Mouse (Mus musculus) heart, postnatal 0 days (tissue): Measurements from ENCODE around the gene Vmn1r219. TPM values are rescaled to one million over a fixed set of nuclear protein-coding genes. Genes with fewer than 3 reads are reported as not detected.
"Not testable (repeated sequence)": the region's sequence is repeated elsewhere in the genome, so short reads cannot be mapped to it uniquely, and the experiment has no call there.

Experiments
- ATAC-seq: fragments of 200-750 bp; cut with Nextera tagmentation; 2 replicates; pipeline ENCODE4 v1.8.0; 2017; ENCODE audit warnings: low read depth, moderate number of reproducible peaks, moderate library complexity; ENCODE audit not compliant: insufficient read depth
- DNase-seq: peaks from one replicate; pipeline ENCODE4 v3.0.0-alpha.2; 2016; ENCODE audit warnings: low spot score
- H3K27ac ChIP-seq: fragments of 300-500 bp; sonication (generic); 2 replicates; pipeline ENCODE4 v1.5.1; 2014; ENCODE audit warnings: low read depth, mild to moderate bottlenecking
- H3K27me3 ChIP-seq: fragments of 300-500 bp; sonication (generic); 2 replicates; pipeline ENCODE4 v1.6.1; 2014; ENCODE audit warnings: low read length, mixed read lengths; ENCODE audit not compliant: control insufficient read depth, insufficient read depth
- H3K36me3 ChIP-seq: fragments of 300-500 bp; sonication (generic); replicated peaks from 2 replicates; pipeline ENCODE4 v1.6.1; 2014; ENCODE audit warnings: low read length, mixed read lengths; ENCODE audit not compliant: control insufficient read depth, insufficient read depth
- H3K4me1 ChIP-seq: fragments of 300-500 bp; sonication (generic); 2 replicates; pipeline ENCODE4 v1.6.1; 2014; ENCODE audit warnings: antibody characterized with exemption; ENCODE audit not compliant: control insufficient read depth, insufficient read depth
- H3K4me2 ChIP-seq: fragments of 300-500 bp; sonication (generic); 2 replicates; pipeline ENCODE4 v1.6.1; 2014; ENCODE audit warnings: low read depth, mild to moderate bottlenecking, low read length, moderate library complexity
- H3K4me3 ChIP-seq: fragments of 300-500 bp; sonication (generic); 2 replicates; pipeline ENCODE4 v1.5.1; 2014; ENCODE audit warnings: low read depth, low read length
- H3K9ac ChIP-seq: fragments of 300-500 bp; sonication (generic); replicated peaks from 2 replicates; pipeline ENCODE4 v1.6.1; 2014; ENCODE audit warnings: low read depth, low read length, mixed read lengths
- H3K9me3 ChIP-seq: fragments of 300-500 bp; sonication (generic); replicated peaks from 2 replicates; pipeline ENCODE4 v1.6.1; 2016; ENCODE audit warnings: low read length; ENCODE audit not compliant: control insufficient read depth
- CTCF ChIP-seq: IDR thresholded peaks from 2 replicates; pipeline ENCODE4 v1.5.1; 2016; ENCODE audit warnings: antibody characterized with exemption, control low read depth, low read depth
- EP300 ChIP-seq: IDR thresholded peaks from 2 replicates; pipeline ENCODE4 v1.6.1; 2016; ENCODE audit warnings: antibody characterized with exemption, low read depth
- WGBS: fragments of 180-500 bp; shearing (Covaris S2); extraction: QIAGEN DNeasy Blood & Tissue Kit; methylation state at CpG from one replicate; pipeline ENCODE4 v1.1.7; 2014; 5-methylcytosine and 5-hydroxymethylcytosine counted together
- polyA plus RNA-seq: library from polyadenylated mRNA; unstranded; fragments of >200 nt; fragmentation: Nextera tagmentation; extraction: Ambion mirVana; gene quantifications from 2 replicates; pipeline ENCODE4 v1.2.1, GENCODE M21; 2015
- total RNA-seq: library from RNA; depleted of rRNA; stranded (reverse); fragments of >200 nt; gene quantifications from 2 replicates; pipeline ENCODE4 v1.2.3, GENCODE M21; 2014; ENCODE audit warnings: low replicate concordance; rRNA removed

Gene Vmn1r219
- total RNA-seq (not detected in 2 replicates), polyA plus RNA-seq (not detected in 2 replicates)

- no peak within 1 kb of the TSS for H3K9ac ChIP-seq
- 61% methylated on average over 4 of the region's 4 CpGs for WGBS
- no peaks in the 10 kb centered on the region; the same call in 1 of the 2 replicates for H3K4me1 ChIP-seq
- TF ChIP-seq CTCF: no peak
- TF ChIP-seq EP300: no peak
- DNase-seq (no peak), ATAC-seq (no peak)
- no peak within 1 kb of the TSS for H3K4me2 ChIP-seq
- H3K27me3 ChIP-seq: no peaks in the 10 kb centered on the region
- H3K4me3 ChIP-seq: no peak within 1 kb of the TSS
- no peaks in the 10 kb centered on the region for H3K9me3 ChIP-seq
- no peaks in the 10 kb centered on the region for H3K36me3 ChIP-seq
- H3K27ac ChIP-seq: no peak within 1 kb of the TSS
These were observed at the start of gene Vmn1r219 for GRCm38 (mm10) chr13:23159012-23159411. Gene Vmn1r219 (plus strand): TSS chr13:23159312.

- not testable (repeated sequence) for H3K36me3 ChIP-seq, ATAC-seq
These were observed 41.0 kb upstream of the Vmn1r219 start, which contains the start of gene Vmn1r217 for GRCm38 (mm10) chr13:23118126-23118525. Gene Vmn1r217 (minus strand): TSS chr13:23118226.

GRCm38 (mm10) chr13:23120611-23121010, 38.5 kb upstream of the Vmn1r219 start:
- no peaks in the 10 kb centered on the region for H3K9me3 ChIP-seq
- no peak overlapping the region for H3K27ac ChIP-seq
- WGBS: 83% methylated on average over 2 of the region's 2 CpGs
- no peaks in the 10 kb centered on the region for H3K27me3 ChIP-seq
- no peak for DNase-seq
- no peak overlapping the region for H3K4me2 ChIP-seq
- ATAC-seq: no peak
- no peaks in the 10 kb centered on the region for H3K4me1 ChIP-seq
- no peak overlapping the region for H3K9ac ChIP-seq
- no peaks in the 10 kb centered on the region for H3K36me3 ChIP-seq
- no peak overlapping the region for H3K4me3 ChIP-seq
- TF ChIP-seq CTCF (no peak), EP300 (no peak)

More at GRCm38 (mm10) chr13:23118126-23118525, 41.0 kb upstream of the Vmn1r219 start, which contains the start of gene Vmn1r217:
- not testable (repeated sequence) for H3K9ac ChIP-seq, H3K27ac ChIP-seq, H3K4me2 ChIP-seq, DNase-seq, H3K9me3 ChIP-seq, H3K4me1 ChIP-seq, H3K4me3 ChIP-seq, H3K27me3 ChIP-seq
- 76% methylated on average over 1 of the region's 1 CpGs for WGBS

GRCm38 (mm10) chr13:23133099-23133498, 26.0 kb upstream of the Vmn1r219 start, which contains the start of gene Vmn1r218:
Gene Vmn1r218 (plus strand): TSS chr13:23133155.
- no peak within 1 kb of the TSS for H3K4me3 ChIP-seq
- ATAC-seq (no peak), DNase-seq (no peak)
- H3K9ac ChIP-seq: no peak within 1 kb of the TSS
- H3K27ac ChIP-seq: no peak within 1 kb of the TSS
- WGBS: 59% methylated on average over 3 of the region's 3 CpGs
- H3K4me2 ChIP-seq: no peak within 1 kb of the TSS
- H3K4me1 ChIP-seq: no peaks in the 10 kb centered on the region
- no peaks in the 10 kb centered on the region for H3K36me3 ChIP-seq
- TF ChIP-seq CTCF: no peak
- no peaks in the 10 kb centered on the region for H3K27me3 ChIP-seq
- no peaks in the 10 kb centered on the region for H3K9me3 ChIP-seq

GRCm38 (mm10) chr13:23133501-23133900, 25.6 kb upstream of the Vmn1r219 start:
- 66% methylated on average over 1 of the region's 1 CpGs for WGBS

GRCm38 (mm10) chr13:23138880-23139279, 20.2 kb upstream of the Vmn1r219 start:
- Histone ChIP-seq H3K4me2 (no peak overlapping the region), H3K9me3 (no peaks in the 10 kb centered on the region), H3K4me1 (no peaks in the 10 kb centered on the region), H3K27ac (no peak overlapping the region), H3K36me3 (no peaks in the 10 kb centered on the region), H3K9ac (no peak overlapping the region), H3K27me3 (no peaks in the 10 kb centered on the region), H3K4me3 (no peak overlapping the region)
- 79% methylated on average over 2 of the region's 2 CpGs for WGBS
- ATAC-seq (no peak), DNase-seq (no peak)
- TF ChIP-seq EP300 (no peak), CTCF (no peak)

More at GRCm38 (mm10) chr13:23133501-23133900, 25.6 kb upstream of the Vmn1r219 start:
- Histone ChIP-seq H3K4me2 (no peak overlapping the region), H3K27me3 (no peaks in the 10 kb centered on the region), H3K4me1 (no peaks in the 10 kb centered on the region), H3K4me3 (no peak overlapping the region), H3K27ac (no peak overlapping the region), H3K9ac (no peak overlapping the region), H3K9me3 (no peaks in the 10 kb centered on the region), H3K36me3 (no peaks in the 10 kb centered on the region)
- DNase-seq: no peak
- ATAC-seq: no peak
- TF ChIP-seq EP300 (no peak), CTCF (no peak)
